Mouse (Mus musculus) adrenal gland, postnatal 4 days (tissue): ENCODE measurements around the gene Gm21117. TPM values are rescaled to one million over a fixed set of nuclear protein-coding genes. Genes with fewer than 3 reads are reported as not detected.
"Not testable (repeated sequence)": the region's sequence is repeated elsewhere in the genome, so short reads cannot be mapped to it uniquely, and the experiment has no call there.

Source experiments
- DNase-seq, 2 experiments: peaks; one replicate each; pipeline ENCODE4 v3.0.0; 2021 to 2022; ENCODE audit warnings: low spot score in 2 of 2, mixed read lengths in 2 of 2
- long read RNA-seq, 2 experiments: library from polyadenylated mRNA; stranded (forward); transcript quantifications; one replicate each; pipeline ENCODE4 v2.0.0; 2021
- total RNA-seq, 2 experiments: library from RNA; stranded (reverse); gene quantifications; 2 replicates each; pipeline ENCODE4 v1.2.3; 2021

The Gm21117 gene
- total RNA-seq: not detected
- long read RNA-seq, experiment 1: 0 reads
- long read RNA-seq, experiment 2: 0 reads

DNA sequence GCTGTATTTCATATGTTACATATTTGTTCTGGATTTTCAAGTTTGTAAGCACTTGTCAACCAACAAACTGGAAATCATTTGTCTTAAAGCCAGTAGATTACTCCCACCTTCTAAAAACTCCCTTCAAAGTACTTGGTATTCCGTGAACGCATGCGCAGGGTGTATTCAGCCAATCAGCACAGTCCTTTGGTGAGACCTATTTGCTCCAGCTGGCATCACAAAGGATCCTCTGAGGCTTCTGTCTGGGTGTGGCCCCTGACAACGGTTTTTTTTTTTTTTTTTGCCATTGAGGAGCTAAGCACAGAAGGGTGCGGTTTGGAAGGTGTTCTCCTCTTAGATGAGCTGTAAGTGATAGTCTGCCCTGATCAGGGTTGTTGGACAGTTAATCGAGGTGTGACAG, at the start of gene Gm21117:
Gene Gm21117 (plus strand): TSS at position 301 of the 400 bp plus-strand sequence.
- DNase-seq: not testable (repeated sequence)
